Mouse (Mus musculus): ENCODE measurements around the gene Kif11.

Gene Kif11

DNA sequence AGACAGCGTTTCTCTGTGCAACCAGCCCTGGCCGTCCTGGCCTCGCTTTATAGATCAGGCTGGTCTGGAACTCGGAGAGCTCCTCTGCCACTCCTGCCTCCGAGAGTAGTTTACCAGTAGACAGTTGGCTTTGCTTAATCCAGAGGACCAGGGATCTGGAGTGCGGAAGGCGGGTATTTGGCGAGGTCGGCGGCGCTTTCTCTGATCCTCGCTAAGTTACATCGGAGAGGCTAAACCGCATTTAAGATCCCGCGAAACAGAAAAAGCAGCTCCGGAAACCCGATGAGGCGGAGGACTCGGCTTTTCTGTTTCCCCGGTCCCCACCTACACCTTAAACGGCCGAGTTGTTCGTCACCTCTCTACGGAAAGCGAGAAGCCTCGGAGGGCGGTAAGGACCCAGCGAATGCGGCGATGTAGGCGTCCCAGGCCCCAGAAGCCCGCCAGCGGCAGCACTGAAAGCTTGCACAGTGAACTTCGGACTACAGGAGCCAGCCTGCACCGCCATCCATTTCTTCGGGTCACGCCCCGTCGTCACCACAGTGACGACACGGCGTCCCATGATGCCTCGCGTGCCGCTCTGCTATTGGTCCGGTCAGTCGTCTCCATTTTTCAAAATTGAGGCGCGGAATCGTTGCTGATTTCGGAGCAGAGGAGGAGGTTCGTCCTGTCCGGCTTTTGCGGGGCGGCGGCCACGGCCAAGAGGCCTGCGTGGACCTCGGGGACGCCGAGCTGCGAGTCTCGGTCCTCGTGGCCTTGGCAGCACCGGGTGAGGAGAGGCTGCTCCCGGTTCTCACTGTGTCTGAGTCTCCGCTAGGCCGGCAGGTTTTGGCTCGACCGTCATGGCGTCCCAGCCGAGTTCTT, at the start of gene Kif11:
Gene Kif11 (plus strand): TSS at position 649 of the 861 bp plus-strand sequence.
- DNase-seq: peak; percentile 95

- DNase-seq: no peak
These were observed 49.0 kb upstream of the Kif11 start for GRCm38 (mm10) chr19:37327216-37327615.

DNA sequence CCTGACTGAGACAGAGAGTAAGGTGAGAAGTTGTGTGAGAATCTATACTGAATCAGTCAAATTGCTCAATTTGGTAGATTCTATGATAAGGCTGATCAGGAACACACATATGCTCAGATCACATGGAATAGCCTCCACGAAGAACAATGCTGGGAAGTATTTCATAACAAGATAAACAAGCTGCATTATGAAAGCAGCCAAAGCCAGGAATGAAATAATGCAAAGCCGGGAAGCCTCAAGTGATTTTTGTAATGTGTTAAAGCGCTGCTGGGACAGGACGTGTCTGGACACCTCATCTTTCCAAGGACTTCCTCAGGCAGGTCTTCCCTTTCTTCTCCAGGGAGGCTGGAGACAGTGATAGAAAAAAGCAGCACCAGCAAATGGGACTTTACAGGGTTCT, 43.5 kb upstream of the Kif11 start:
- no peak for DNase-seq

GRCm38 (mm10) chr19:37333357-37333756, 42.8 kb upstream of the Kif11 start:
- DNase-seq: no peak

GRCm38 (mm10) chr19:37335392-37335791, 40.8 kb upstream of the Kif11 start:
- no peak for DNase-seq

DNA sequence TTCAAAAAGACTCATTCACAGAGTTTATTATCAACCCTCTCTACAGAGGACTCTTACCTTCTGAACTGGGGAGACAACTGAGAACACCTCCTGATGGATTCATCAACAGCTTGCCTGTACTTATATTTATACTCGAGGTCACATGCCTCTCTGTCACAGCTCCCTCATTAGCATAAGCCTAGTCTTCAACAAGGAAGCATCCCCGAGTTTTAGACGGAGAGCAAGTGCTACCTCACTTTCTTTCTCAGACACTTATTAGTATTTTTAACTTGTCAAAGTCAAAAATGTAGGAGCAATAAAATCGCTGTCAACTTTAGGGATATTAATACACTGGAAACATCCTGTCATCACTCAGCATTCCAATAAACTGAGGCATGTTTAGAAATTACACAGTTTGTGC, 38.5 kb upstream of the Kif11 start, which contains the start of gene Ide:
Gene Ide (minus strand): TSS at position 101 of the 400 bp plus-strand sequence.
- DNase-seq: no peak

DNA sequence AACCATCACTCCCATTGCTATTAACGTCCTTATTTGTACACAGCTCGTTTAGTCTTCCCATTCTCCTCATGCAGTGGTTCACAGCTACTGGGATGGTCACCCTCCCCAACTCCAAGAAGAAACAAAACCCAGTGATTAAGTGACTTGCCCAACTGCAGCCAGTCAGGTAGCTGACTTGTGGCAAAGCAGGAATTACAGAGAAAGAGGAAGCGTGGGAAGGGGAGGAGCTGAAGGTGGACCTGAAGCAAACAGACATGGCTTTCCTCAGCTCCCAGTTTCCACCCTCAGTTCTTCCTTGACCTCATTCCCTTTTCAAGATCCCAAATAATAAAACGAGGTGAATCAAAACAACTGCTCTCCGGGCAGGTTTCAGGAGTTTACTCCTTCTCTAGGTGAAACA, 35.7 kb upstream of the Kif11 start:
- DNase-seq: no peak

GRCm38 (mm10) chr19:37340931-37341330, 35.3 kb upstream of the Kif11 start:
- DNase-seq: no peak

DNA sequence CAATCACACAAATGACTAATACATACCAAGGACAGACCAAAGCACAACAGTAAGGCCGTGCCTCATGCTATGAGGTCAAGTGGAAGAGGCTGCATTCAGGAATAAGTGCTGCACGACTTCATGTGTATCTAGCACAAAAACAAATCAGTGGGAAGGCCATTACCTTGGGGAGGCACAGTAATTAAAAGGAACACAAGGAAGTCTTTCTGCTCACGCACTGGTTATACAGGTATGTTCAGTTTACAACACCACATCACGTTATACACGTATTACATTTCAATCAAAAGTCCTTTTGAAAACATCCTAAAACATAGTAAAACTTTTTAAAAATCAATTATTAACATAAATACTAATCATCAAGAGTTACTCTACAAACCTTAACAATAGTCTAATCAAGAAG, 32.3 kb upstream of the Kif11 start:
- DNase-seq: no peak

DNA sequence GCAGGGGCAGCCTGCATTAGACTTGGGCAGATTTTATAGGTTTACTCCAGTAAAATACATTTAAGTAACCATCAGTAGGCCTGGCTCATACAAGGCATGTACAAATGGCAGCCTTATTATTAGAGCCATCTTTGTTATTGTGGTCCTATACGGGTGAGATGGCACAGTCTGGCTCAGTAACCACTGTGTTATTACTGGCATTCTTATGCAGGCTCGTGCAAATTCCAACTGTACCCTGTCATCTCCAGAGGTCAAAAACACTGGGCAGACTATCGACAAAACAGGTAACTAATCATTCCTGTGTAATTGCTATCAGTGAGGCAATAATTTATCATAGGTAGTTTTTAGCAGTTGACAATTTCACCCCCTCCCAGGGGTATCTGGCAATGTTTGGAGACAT, 29.9 kb upstream of the Kif11 start:
- no peak for DNase-seq

- no peak for DNase-seq
These were observed 27.9 kb upstream of the Kif11 start for GRCm38 (mm10) chr19:37348331-37348730.

DNA sequence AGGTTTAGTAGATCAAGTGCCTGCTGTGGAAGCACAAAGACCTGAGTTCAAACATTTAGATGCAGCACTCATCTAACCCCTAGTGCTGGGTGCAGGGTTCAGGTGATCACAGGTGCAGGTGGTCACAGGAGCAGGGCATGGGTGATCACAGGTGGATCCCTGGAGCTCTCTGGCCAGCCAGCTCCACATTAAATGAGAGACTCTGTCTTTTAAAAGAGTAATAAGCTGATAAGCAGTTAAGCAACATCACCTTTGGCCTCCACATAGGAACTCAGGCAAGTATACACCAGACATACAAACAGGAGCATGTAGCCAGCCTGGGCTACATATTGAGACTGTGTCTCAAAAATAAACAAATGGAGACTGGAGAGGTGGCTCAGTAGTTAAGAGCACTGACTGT, 27.3 kb upstream of the Kif11 start:
- DNase-seq: no peak

- DNase-seq: no peak
These were observed 23.4 kb upstream of the Kif11 start for GRCm38 (mm10) chr19:37352756-37353155.

DNA sequence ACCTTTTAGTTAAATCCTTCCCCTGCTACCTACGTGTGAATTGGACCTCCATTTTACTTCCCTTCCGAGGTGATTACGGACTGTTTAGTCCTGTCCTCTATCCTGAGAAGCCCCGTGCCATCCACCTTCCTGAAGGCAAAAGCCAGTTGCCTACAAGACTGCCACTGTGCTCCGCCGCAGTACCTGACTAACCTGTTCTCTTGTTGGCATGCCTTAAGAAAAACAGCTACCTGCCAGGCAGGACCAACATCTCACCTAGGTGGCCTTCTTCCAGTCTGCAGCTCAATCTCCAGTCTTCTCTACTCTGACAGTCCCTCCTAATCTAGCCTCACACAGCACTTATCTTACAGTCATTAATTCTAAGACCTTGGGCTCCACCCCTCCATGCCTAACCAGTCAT, 22.9 kb upstream of the Kif11 start:
- DNase-seq: no peak

DNA sequence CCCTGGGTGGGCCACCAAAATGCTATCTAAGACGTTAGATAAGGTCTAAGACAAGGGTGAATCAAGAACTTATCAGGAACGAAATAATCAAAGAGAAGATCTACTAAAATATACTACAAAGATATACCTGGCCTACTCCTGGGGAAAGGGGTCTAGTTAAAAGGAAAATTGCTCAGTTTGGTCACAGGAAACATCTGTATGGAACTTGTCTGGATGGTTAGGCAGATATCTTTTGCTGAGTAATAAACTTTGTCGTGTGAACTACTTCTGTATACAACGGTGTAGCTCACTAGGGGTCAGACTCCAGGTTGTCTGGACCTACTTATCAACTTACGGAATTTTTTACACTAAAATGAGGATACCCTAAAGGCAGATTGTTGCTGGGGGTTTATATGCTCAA, 16.2 kb upstream of the Kif11 start:
- DNase-seq: no peak

DNA sequence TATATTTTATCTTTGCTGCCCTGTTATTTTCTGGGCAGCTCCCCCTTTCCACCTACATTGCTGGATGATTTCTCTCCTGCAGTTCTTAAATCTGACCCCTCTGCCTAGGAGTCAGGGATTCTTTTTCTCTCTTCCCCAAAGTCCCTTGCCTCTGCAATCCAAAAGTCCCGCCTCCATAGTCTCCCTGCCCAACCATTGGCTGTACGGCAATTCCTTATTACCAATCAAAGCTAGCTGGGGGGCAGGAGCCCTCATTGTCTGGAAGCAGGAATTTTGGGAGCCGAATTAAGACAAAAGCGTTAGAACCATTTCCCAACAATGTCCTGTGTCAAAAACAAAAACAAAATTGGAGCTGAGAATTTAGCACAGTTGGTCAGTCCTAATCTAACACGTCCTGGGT, 13.7 kb upstream of the Kif11 start:
- DNase-seq: no peak

- DNase-seq: no peak
These were observed 12.9 kb upstream of the Kif11 start for GRCm38 (mm10) chr19:37363128-37363939.

DNA sequence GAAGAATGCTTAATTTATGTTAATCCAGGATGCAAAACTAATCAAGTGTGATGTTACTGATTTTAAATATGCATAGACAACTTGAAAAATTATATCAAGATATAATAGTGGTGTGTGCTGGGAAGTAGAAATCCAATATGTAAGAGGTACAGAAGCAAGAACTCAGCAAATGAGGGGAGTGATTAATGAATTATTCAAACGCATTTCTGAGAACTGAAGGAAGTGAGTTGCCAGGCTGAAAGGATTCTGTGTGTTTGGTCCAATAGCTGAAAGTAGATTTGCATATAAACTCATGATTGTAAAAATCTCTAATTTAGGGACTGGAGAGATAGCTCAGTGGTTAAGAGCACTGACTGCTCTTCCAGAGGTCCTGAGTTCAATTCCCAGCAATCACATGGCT, 7.2 kb upstream of the Kif11 start:
- no peak for DNase-seq

DNA sequence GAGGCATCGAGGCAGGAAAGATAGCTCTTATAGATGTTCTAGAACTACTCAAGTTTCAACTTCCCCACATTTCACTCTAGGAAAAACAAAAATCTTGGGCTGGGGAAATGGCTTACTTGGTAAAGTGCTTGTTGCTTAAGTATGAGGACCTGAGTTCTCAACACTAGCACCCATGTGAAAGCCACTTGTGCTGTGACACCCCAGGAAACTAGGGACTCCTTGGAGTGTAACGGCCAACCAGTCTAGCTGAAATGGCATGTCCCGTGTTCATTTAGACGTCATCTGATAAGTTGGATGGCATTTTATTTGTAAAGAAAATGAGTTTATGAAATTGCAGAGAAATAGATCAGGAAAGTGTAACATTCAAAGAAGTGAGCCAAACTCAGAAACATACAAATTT, 6.3 kb upstream of the Kif11 start:
- peak; percentile 16 for DNase-seq

DNA sequence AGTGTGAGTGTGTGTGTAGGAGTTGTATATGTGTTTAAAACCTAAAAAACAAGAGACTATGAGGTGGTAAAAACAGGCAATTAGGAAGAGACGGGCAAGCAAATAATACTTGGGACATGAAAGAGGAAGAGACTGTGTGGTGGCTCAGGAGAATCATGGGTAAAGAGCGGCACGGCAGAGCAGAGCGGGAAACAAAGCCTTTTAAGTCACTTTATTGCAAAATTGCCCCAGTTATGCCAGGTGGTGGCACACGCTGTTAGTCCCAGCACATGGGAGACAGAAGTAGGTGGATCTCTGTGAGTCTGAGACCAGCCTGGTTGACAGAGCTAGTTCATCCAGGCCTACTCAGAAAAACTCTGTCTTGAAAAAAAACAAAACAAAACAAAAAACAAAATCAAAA, 5.8 kb upstream of the Kif11 start:
- DNase-seq: peak; percentile 69

DNA sequence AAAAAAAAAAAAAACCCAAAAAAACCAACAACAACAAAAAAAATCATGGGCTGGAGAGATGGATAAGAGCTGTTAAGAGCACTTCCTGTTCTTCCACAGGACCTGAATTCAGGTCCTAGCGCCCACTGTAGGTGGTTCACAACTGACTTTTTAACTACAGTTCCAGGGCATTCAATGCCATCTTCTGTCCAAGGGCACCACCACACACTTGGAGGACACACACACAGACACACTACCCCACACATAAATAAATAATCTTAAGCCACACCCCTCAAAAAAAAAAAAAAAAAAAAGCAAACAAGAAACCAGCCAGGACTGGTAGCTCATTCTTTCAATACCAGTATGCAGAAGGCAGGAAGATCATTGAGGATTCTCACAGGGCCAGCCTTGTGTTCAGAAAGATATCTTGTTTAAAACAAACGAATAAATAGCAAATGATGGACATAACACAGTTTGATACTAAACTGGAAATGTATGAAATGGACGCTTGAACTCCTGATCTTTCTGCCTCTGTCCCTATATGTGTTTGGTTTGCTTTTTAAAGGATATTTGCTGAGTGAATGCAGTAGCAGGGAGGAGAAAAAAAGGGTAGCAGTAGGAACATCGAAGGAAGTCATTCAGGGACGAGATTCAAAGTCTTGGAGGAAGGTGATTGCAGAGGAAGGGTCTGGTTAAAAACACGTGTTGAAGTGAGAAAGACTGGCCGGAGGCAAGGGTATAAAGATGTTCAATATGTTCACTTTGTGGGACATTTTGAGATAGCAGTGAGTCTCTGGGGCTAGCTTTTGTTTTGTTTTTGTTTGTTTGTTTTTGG, 1.1 kb upstream of the Kif11 start:
- peak; percentile 7 for DNase-seq

DNA sequence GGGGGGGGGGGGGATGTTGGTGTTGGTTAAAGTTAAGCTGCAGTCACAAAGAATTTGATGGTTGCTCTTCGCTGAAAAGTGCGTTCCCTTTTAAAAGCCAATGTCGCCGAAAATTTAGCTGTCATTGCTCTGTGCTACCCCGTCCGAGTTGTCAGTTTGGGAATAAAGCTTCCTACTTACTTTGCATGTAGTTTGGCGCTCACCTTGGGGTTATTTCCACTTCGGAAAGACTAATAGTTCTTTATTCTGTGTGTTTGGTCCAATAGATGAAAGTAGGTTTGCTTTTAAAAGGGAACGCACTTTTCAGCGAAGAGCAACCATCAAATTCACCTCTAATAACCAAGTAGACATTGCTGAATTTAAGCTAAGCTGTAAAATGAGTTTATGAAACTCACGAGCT, 638 bp downstream of the Kif11 start:
- DNase-seq: peak; percentile 9

GRCm38 (mm10) chr19:37377404-37377990, 1.3 kb downstream of the Kif11 start:
- no peak for DNase-seq

Data from thymus, postnatal 25 days (tissue).